Mouse (Mus musculus): ENCODE data around the gene Fkbp7.
"Not testable (repeated sequence)": the region's sequence is repeated elsewhere in the genome, so short reads cannot be mapped to it uniquely, and the experiment has no call there.

The Fkbp7 gene

GRCm38 (mm10) chr2:76665531-76665930 lies 7.4 kb downstream of the Fkbp7 start:
- DNase-seq (ENCODE audit: low spot score) = no peak

GRCm38 (mm10) chr2:76659419-76659818 lies 13.5 kb downstream of the Fkbp7 start:
- no peak for DNase-seq (ENCODE audit: low spot score)

DNA sequence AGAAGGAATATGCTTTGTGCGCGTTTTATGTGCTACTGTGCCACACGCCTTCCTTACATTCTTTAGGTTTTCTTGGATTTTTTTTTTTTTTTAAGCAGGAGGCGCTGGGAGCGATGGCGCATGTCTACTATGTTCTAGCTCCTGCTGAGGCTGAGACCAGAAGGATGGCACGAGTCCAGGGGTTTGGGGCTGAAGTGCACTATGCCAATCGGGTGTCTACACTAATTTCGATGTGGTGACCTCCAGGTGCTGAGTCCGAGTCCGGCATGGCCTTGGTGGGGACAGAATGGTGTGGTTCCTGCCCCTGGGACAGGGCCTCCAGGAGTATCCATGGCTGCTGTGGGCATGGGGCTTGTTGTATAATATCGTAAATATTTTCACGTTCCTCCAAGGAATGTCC lies 14.4 kb downstream of the Fkbp7 start:
- DNase-seq (ENCODE audit: low spot score) = no peak

GRCm38 (mm10) chr2:76655982-76656381 lies 16.9 kb downstream of the Fkbp7 start:
- DNase-seq (ENCODE audit: low spot score) = no peak

- no peak for DNase-seq (ENCODE audit: low spot score)
These were observed 17.5 kb downstream of the Fkbp7 start for GRCm38 (mm10) chr2:76655444-76655843.

DNA sequence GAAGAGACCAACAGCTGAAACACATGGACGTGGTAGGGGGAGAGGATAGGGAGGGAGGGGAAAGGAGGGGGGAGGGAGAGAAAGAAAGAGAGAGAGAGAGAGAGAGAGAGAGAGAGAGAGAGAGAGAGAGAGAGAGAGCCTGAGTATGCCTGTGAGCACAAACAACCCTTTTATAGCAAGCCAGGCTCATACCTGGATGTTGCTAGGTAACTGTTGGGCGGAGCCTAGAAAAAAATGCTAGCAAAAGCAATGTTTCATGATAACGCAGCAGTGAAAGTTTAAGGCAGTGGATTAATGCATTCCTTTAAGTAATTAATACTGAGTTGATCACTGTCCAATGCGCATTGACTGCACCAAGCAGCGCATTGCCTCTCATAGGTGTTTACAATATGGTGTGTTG lies 18.3 kb downstream of the Fkbp7 start:
- DNase-seq (ENCODE audit: low spot score) = no peak

DNA sequence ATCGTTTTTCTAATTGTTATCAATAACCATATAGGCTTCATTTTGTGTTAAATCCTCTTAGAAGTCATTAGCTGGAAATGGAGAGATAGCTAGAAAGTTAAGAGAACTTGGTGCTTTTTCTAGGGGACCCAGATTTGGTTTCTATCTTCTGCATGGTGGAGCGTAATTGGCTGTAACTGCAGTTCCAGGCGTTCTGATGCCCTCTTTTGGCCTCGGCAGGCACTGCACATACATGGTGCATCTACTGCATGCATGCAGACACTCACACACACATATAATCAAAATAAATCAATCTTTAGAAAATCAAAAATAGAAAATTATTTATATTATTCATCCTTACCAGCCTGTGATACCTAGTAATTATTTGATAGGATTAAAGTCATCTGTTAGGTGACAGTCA lies 19.8 kb downstream of the Fkbp7 start:
- no peak for DNase-seq (ENCODE audit: low spot score)

DNA sequence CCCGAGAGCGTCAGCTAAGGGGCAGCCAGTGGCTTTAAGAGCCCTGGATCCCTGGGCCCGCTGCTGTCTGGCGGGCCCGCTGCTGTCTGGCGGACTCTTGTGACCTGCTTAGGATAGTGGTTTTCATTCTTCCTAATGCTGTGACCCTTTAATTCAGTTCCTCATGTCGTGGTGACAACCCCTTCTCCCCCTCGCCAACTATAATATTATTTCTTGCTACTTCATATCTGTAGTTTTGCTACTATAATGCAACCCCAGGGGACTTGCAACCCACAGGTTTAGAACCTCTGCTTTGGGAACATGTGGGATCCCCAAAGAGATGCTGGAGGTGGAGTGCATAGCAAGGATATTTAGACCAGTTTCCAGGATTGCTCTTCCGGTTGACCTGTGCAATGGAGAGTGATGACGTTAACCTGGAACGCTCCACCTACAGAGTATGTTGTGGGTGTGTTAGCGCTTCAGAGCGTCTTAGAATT lies 24.2 kb downstream of the Fkbp7 start:
- peak; percentile 11 for DNase-seq (ENCODE audit: low spot score)

- DNase-seq (ENCODE audit: low spot score) = peak; percentile 99
These were observed 24.9 kb downstream of the Fkbp7 start, which contains the start of the genes Prkra and Pjvk for GRCm38 (mm10) chr2:76647883-76648570. Prkra (minus strand) TSS chr2:76648015. Pjvk (plus strand) TSS chr2:76648476.

GRCm38 (mm10) chr2:76647441-76647869 lies 25.5 kb downstream of the Fkbp7 start:
- DNase-seq (ENCODE audit: low spot score) = peak; percentile 15

GRCm38 (mm10) chr2:76643801-76644200 lies 29.1 kb downstream of the Fkbp7 start:
- no peak for DNase-seq (ENCODE audit: low spot score)

DNA sequence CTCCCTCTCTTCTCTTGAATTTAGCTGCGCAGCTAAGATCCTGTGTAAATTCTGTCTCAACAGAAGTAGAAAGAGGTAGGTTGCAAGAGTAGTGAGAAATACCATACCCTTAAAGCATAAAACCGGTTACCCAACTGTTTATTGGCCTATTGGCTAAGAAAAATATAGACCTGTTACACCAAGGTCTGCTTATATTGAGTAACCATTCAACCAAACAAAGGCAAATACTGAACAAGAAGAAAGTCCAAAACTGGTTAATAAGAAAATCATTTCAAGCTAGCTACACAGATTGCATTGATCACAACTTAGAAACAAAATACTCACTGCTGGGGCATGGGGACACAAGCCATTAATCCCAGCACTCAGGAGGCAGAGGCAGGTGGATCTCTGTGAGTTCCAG lies 33.3 kb downstream of the Fkbp7 start:
- DNase-seq (ENCODE audit: low spot score) = no peak

- no peak for DNase-seq (ENCODE audit: low spot score)
These were observed 41.3 kb downstream of the Fkbp7 start for GRCm38 (mm10) chr2:76631600-76631999.

DNA sequence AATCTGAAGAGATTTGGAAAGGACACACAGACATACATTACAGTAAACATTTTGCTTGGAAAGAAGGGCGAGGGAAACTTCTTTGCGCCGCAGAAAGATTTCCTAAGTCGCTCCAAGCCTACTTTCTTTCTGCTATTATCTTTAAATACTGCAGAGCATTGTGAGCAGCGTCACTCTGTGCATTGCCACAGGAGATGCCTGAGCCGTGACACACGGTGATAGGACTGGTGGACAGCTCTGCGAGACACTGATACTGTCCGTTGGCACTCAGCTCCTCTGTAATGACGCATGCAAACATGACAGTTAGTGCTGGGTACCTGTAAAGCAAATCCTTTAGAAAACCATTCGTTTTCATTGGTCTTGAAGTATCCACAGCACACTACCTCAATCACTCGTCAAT lies 42.6 kb downstream of the Fkbp7 start:
- DNase-seq (ENCODE audit: low spot score) = no peak

DNA sequence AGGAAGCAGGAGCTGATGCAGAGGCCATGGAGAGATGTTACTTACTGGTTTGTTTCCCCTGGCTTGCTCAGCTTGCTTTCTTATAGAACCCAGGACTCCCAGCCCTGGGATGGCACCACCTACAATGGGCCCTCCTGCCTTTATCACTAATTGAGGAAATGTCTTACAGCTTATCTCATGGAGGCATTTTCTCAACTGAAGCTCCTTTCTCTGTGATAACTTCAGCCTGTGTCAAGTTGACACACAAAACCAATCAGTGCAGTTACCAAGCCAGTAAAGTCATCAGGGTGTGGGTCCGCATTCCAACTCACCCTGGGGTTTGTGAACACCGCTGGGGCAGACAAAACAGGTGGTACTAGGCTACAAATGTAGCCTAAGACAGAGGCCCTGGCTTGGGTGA lies 50.6 kb downstream of the Fkbp7 start:
- not testable (repeated sequence) for DNase-seq (ENCODE audit: low spot score)

DNA sequence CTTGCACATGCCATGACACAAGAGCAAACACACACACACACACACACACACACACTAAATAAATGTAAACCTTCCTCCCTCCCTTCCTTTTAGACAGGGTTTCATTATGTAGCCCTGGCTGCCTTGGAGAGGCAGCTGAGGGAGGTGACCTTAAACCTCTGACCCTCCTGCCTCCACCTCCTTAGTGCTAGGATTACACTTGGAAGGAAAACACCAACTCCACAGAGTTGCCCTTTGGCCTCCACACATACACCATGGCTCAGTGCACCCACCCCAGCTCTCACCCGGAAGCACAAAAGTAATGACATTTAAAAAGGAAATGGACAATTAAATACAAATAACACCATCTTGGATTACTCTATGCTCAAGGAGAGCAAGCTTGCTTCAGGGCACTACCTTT lies 51.2 kb downstream of the Fkbp7 start:
- no peak for DNase-seq (ENCODE audit: low spot score)

- DNase-seq (ENCODE audit: low spot score) = no peak
These were observed 52.7 kb downstream of the Fkbp7 start for GRCm38 (mm10) chr2:76620188-76620587.

GRCm38 (mm10) chr2:76618078-76618477 lies 54.8 kb downstream of the Fkbp7 start:
- peak; percentile 38 for DNase-seq (ENCODE audit: low spot score)
